Mouse (Mus musculus): ENCODE data around the gene Exoc7.

Exoc7 gene

GRCm38 (mm10) chr11:116307019-116307725 lies at the start of gene Exoc7:
TSS of gene Exoc7 (minus strand) at chr11:116307233.
- DNase-seq (ENCODE audit: low read depth, low spot score) = no peak

DNA sequence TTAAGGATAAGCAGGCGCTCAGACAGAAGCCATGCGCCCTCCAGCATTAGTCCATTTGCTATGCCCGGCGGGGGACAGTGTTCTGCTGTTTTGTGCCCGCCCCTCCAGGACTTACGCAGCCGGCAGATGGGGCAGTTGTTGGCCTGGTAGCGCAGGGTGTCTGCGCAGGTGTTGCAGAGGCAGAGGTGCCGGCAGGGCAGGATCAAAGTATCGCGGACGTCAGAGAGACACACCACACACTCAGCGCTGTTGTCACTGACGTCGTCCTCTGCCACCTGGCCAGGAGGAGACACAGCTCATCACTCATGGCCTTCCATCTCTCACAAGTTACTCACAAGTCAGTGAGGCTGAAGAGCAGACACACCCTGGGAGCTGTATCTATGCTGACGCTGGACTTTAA lies 47.5 kb upstream of the Exoc7 start:
- no peak for DNase-seq (ENCODE audit: low read depth, low spot score)

GRCm38 (mm10) chr11:116353535-116353934 lies 46.5 kb upstream of the Exoc7 start:
- no peak for DNase-seq (ENCODE audit: low read depth, low spot score)

- DNase-seq (ENCODE audit: low read depth, low spot score) = no peak
These were observed 44.3 kb upstream of the Exoc7 start for GRCm38 (mm10) chr11:116351294-116351693.

DNA sequence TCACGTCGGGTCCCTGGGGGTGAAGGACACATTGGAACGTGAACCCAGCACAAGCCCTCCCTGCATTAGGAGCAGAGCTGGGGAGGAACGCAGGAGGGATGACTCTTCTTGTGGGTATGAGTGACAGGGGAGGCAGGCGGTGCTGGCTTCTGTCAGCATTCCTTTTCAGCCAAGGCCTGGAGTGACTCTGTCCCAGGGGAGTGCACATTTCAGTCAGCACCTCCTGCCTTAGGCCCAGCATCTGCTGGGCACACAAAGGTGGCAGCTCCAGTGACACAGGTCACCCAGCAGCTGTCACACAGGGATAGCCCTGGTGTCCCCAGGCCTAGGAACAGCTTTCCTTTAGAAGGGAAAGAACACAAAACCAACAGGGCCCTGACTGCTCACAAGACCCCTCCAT lies 40.9 kb upstream of the Exoc7 start:
- no peak for DNase-seq (ENCODE audit: low read depth, low spot score)

DNA sequence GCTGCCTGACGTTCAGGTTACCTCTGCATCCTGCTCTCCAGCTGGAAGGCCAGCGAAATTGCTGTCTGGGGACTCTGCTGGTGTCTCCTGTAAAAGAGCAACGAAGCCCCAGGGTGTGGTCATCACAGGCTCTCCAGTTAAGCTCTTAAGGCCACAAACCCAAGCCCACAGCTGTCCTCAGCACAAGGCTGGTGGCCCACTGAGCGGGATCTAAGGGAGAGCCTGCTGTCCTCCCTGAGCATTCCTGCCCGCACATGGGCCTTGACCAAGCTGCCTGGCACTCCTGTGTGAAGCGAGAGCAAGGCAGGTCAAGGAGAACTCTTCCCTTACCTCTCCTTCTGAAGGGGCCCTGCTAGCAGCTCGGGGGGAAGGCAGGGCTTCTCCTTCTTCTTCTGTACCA lies 40.0 kb upstream of the Exoc7 start:
- DNase-seq (ENCODE audit: low read depth, low spot score) = no peak

GRCm38 (mm10) chr11:116342069-116342791 lies 35.2 kb upstream of the Exoc7 start:
- DNase-seq (ENCODE audit: low read depth, low spot score) = no peak

DNA sequence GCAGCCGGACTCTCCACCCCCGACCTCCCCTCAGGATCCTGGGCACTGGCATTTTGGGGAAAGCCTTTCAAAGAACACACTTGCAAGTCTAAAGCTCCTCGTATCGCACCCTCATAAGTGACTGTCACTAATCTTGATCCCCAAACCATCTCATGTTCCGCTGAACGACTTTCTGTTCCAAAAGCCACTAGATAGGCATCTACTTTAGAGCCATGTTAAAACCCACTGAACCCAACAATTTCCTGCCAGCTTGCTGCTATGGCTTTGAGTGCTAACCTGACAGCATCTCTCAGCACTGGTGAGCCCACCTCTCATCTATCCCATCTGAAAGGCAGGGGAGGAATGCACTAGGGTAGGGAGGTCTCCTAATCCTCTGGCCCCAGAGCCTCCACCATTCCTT lies 30.5 kb upstream of the Exoc7 start:
- DNase-seq (ENCODE audit: low read depth, low spot score) = no peak

GRCm38 (mm10) chr11:116337000-116337399 lies 30.0 kb upstream of the Exoc7 start:
- DNase-seq (ENCODE audit: low read depth, low spot score) = no peak

- no peak for DNase-seq (ENCODE audit: low read depth, low spot score)
These were observed 29.4 kb upstream of the Exoc7 start for GRCm38 (mm10) chr11:116336393-116336792.

DNA sequence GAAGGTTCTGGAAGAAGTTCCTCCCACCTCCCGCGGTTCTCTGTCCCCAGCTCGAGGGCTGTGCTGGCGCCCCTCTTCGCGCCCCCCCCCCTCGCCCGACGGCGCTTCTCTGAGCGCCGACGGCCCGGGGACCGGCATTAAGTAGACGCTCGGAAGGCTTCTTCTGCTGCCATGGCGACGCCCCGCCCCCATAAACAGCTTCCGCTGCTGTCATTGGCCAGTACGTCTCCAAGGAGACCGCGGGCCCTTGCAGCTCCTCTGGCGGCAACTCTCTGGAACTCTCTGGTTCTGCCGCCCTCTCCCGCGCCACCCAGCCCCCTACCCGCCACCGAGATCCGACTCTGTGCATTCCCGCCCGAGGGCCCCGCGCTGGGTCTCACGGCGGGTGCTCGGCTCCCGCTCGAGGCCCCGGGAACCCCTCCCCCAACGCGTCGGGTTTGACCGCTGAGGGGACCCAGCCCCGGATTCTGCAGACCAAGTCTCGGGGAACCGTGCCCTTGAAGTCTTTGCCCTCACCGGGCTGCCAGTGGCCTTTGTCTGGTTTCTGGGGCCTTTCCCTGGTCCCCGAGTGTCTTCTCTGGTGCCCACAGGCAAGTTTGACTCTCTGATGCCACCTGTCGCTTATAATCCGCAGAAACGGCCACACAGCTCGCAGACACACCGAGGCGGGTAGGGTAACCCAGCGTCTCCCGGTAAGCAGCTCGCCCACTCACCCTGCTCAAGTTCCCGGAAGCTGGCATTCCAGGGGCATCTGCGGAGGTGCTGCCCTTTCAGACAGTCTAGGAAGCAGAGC lies 28.4 kb upstream of the Exoc7 start, which contains the start of gene Foxj1:
TSS of gene Foxj1 (minus strand) at position 156 of the 793 bp plus-strand sequence.
- DNase-seq (ENCODE audit: low read depth, low spot score) = peak; percentile 80

DNA sequence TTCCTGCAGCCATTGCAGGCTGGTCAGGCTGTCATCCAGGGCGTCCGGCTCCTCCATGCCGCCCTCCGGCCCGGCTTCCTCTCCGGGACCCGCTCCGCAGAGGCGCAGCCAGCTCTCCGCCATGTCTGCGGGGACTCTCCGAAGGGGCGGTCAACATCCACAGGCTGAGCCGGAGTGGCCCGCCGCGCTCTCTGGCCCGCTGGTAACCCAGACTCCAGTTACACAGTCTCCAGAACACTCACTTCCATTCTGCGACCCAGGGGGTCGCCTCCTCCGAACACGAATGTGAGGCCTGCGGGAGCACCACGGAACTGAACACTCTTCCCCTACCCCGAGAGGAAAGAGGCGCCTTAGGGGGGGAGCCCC lies 27.4 kb upstream of the Exoc7 start:
- DNase-seq (ENCODE audit: low read depth, low spot score) = no peak

DNA sequence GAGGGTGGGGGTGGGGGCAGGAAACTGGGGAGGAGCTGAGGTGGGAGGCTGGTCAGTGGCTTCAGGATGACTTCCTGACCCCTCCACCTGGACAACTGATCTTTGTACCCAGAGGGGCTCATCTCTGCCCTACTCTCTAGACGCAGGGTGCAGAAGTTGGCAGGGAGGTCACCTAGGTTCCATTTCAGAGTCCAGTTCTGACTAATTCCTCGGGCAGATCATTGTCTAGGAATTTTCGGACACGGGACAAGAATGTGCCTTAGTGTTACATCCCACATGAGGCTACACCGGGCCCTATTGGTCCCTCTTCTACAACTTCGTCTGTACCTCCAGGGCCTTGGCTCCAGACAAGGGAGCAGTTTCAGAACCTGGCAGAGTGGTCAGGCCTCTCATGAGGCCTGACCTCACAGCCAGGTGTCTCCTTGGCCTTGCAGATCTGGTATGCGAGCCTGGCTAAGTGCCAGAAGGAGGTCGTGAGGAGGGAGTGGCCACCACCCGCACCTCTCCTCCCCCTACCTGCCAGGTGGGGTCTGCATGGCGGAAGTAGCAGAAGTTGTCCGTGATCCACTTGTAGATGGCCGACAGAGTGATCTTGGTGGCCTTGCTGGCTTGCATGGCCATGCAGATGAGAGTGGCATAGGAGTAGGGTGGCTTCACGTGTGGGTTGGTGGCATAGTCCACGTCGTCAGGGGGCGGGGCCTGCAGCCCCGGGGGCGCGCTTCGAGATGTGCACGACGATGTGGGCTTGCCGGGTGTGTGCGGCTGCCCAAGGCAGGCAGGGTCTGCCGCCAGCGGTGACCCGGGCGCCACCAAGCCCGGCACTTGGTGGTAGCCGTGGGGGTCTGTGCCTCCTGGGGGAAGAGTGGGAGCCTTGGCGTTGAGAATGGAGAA lies 26.7 kb upstream of the Exoc7 start:
- no peak for DNase-seq (ENCODE audit: low read depth, low spot score)

DNA sequence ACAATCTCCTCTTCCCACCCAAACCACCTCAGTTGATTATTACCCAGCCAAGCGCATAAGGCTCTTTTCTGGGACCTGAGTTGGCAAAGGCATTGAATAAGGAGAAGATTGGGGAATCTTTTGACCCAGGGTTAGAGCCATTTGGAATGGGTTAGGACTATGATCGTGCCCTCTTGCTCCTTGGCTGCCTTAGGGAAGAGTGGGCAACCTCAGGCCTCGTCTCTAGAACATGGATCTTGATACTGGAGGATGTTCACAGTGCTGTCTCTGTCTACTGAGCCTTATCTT lies 25.9 kb upstream of the Exoc7 start:
- no peak for DNase-seq (ENCODE audit: low read depth, low spot score)

DNA sequence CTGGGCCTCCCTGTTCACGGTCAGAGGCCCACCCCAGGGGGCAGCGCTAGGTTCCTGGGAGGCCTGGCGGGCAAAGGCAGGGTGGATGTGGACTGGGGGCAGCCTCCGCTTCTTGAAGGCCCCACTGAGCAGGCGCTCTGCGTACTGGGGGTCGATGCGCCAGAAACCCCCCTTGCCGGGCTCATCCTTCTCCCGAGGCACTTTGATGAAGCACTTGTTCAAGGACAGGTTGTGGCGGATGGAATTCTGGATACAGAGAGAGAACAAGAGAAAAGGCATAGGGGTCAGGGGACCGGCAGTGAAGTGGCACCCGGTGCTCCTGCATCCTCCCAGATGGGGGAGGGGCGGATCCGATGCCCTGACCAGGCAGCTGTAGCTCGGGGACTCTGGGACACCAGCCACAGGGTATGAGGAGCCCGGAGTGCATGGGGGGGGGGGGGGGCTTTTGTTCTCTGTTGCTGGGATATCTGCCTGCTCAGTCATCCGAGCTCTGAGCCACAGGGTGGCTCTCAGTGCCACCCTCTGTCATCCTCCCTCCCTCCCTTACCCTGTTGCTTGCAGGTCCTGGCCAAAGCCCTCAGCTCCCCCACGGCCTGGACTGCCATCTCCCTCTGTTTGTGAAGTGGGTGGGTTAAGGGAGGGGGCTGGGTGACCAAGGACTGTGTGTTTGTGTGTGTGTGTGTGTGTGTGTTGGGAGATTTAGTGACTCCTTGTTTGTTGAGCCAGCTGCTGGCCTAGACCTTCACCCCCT lies 25.4 kb upstream of the Exoc7 start:
- DNase-seq (ENCODE audit: low read depth, low spot score) = peak; percentile 55

GRCm38 (mm10) chr11:116330211-116330518 lies 23.1 kb upstream of the Exoc7 start:
- DNase-seq (ENCODE audit: low read depth, low spot score) = no peak

DNA sequence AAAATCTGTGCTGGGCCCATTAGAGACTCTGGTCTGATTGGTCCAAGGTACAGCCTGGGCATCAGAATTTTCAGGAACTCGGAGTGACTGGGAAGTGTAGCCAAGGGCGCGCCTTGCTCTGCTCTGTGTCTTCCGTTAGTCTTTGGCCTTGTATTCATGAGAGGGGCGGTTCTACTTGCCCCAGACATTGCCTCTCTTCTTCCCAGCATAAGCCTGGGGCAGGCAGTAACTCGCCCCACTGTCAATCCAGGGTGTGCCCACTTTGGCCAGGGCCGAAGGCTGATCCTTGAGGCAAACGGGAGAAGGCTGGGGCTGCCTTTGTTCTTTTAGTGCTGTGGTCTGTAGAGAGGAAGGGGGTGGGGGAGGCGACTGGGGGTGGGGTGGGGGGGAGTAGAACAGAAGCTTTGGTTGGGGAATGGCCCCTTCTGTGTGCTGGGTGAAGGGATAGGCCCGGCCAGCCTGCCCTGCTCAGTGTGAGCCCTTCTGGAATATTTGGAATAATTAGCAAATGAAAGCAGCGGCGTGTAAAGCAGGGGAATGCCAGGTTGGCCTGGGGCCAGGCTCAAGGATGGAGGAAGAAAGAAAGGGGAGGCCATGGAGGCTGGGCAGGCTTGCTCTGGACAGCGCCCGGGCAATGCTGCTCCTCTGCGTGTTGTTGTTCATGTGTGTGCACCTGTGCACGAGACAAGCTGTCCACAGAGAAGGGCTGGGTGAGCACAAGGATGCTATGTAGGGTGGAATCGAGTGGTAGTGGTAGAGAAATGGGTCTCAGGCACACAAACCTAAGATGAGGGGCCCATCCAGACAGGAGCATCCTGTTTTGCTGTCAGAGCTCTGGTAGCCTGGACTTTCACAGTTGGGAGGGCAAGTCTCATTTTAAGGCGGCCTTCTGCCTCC lies 22.5 kb upstream of the Exoc7 start:
- no peak for DNase-seq (ENCODE audit: low read depth, low spot score)

GRCm38 (mm10) chr11:116326963-116327603 lies 20.1 kb upstream of the Exoc7 start:
- no peak for DNase-seq (ENCODE audit: low read depth, low spot score)

All from telencephalon, adult 2 months (tissue).